Mouse (Mus musculus) heart, postnatal 25 days (tissue): ENCODE measurements around the gene Mepe. TPM values are rescaled to one million over a fixed set of nuclear protein-coding genes. Genes with fewer than 3 reads are reported as not detected.

Source experiments
- DNase-seq: peaks from one replicate; pipeline ENCODE4 v3.0.0; 2022; ENCODE audit warnings: low spot score
- intact Hi-C: fragments of 180-260 bp; cut with DNase I; formaldehyde crosslinking; loops from one replicate; pipeline ENCODE4 v1.15.1; 2025
- total RNA-seq, 2 experiments: library from RNA; stranded (reverse); gene quantifications; 2 replicates each; pipeline ENCODE4 v1.2.3; 2021

The Mepe gene
- total RNA-seq, 2 experiments from 2014 or later = not detected

GRCm38 (mm10) chr5:104344526-104345240 is 19.6 kb downstream of the Mepe start:
- intact Hi-C loops = loop anchor here (5.0 kb wide), 2 partner anchors 88 to 103 kb away; no protein-coding TSS in a partner anchor
- DNase-seq = no peak

GRCm38 (mm10) chr5:104345241-104345630 is 20.1 kb downstream of the Mepe start:
- DNase-seq = no peak
- intact Hi-C loops = loop anchor here (5.0 kb wide), 2 partner anchors 87 to 102 kb away; no protein-coding TSS in a partner anchor

- intact Hi-C loops = no loop called here
- no peak for DNase-seq
Measured at GRCm38 (mm10) chr5:104351041-104351440, 25.9 kb downstream of the Mepe start.

- intact Hi-C loops = no loop called here
- no peak for DNase-seq
Measured at GRCm38 (mm10) chr5:104351874-104352273, 26.7 kb downstream of the Mepe start.

GRCm38 (mm10) chr5:104357575-104357974 is 32.4 kb downstream of the Mepe start:
- intact Hi-C loops = no loop called here
- DNase-seq = no peak

GRCm38 (mm10) chr5:104358592-104358991 is 33.5 kb downstream of the Mepe start:
- no peak for DNase-seq
- intact Hi-C loops = no loop called here

GRCm38 (mm10) chr5:104359257-104359656 is 34.1 kb downstream of the Mepe start:
- intact Hi-C loops = no loop called here
- no peak for DNase-seq

GRCm38 (mm10) chr5:104370580-104370979 is 45.5 kb downstream of the Mepe start:
- intact Hi-C loops = no loop called here

GRCm38 (mm10) chr5:104371284-104371683 is 46.2 kb downstream of the Mepe start:
- intact Hi-C loops = no loop called here
- DNase-seq = no peak

More at GRCm38 (mm10) chr5:104370580-104370979, 45.5 kb downstream of the Mepe start:
- DNase-seq = no peak

- intact Hi-C loops = no loop called here
- DNase-seq = no peak
Measured at GRCm38 (mm10) chr5:104373648-104374307, 48.6 kb downstream of the Mepe start.

GRCm38 (mm10) chr5:104374308-104374660 is 49.2 kb downstream of the Mepe start:
- peak; percentile 23 for DNase-seq
- intact Hi-C loops = no loop called here

GRCm38 (mm10) chr5:104375132-104375531 is 50.0 kb downstream of the Mepe start:
- intact Hi-C loops = no loop called here
- DNase-seq = no peak

- no peak for DNase-seq
- intact Hi-C loops = no loop called here
Measured at GRCm38 (mm10) chr5:104376890-104377289, 51.8 kb downstream of the Mepe start.

GRCm38 (mm10) chr5:104380574-104380973 is 55.4 kb downstream of the Mepe start:
- intact Hi-C loops = no loop called here
- DNase-seq = no peak

- DNase-seq = no peak
- intact Hi-C loops = no loop called here
Measured at GRCm38 (mm10) chr5:104381671-104382070, 56.5 kb downstream of the Mepe start.

- no peak for DNase-seq
- intact Hi-C loops = no loop called here
Measured at GRCm38 (mm10) chr5:104384540-104384939, 59.4 kb downstream of the Mepe start.

- intact Hi-C loops = no loop called here
- no peak for DNase-seq
Measured at GRCm38 (mm10) chr5:104385521-104385920, 60.4 kb downstream of the Mepe start.

GRCm38 (mm10) chr5:104386908-104387307 is 61.8 kb downstream of the Mepe start:
- DNase-seq = no peak
- intact Hi-C loops = no loop called here
